Mouse (Mus musculus) liver, postnatal 0 days (tissue): ENCODE measurements at regions not wholly inside any gene's neighbourhood (a gene's known extent, or its start where the extent isn't known, plus 50 kb on each side); places are given as distances from the start of the nearest gene placed in this dataset.

ENCODE experiments used
- ATAC-seq: fragments of 200-750 bp; cut with Nextera tagmentation; 2 replicates; pipeline ENCODE4 v1.8.0; 2017; ENCODE audit warnings: mild to moderate bottlenecking, moderate library complexity
- DNase-seq: peaks from one replicate; pipeline ENCODE4 v3.0.0-alpha.2; 2016
- H3K27ac ChIP-seq: fragments of 300-500 bp; sonication (generic); 2 replicates; pipeline ENCODE4 v1.5.1; 2014; ENCODE audit warnings: antibody characterized with exemption, moderate library complexity, mild to moderate bottlenecking, low read depth
- H3K27me3 ChIP-seq: fragments of 300-500 bp; sonication (generic); 2 replicates; pipeline ENCODE4 v1.6.1; 2014; ENCODE audit warnings: low read length, control low read depth, mixed read lengths; ENCODE audit not compliant: insufficient read depth
- H3K36me3 ChIP-seq: fragments of 300-500 bp; sonication (generic); replicated peaks from 2 replicates; pipeline ENCODE4 v1.6.1; 2014; ENCODE audit warnings: mild to moderate bottlenecking, control low read depth, low read length, moderate library complexity, mixed read lengths; ENCODE audit not compliant: insufficient read depth
- H3K4me1 ChIP-seq: fragments of 300-500 bp; sonication (generic); 2 replicates; pipeline ENCODE4 v1.6.1; 2014; ENCODE audit warnings: antibody characterized with exemption, mild to moderate bottlenecking, control low read depth; ENCODE audit not compliant: insufficient read depth
- H3K4me2 ChIP-seq: fragments of 300-500 bp; sonication (generic); 2 replicates; pipeline ENCODE4 v1.6.1; 2014; ENCODE audit warnings: low read depth, mild to moderate bottlenecking, low read length, moderate library complexity, mixed read lengths
- H3K4me3 ChIP-seq: fragments of 300-500 bp; sonication (generic); 2 replicates; pipeline ENCODE4 v1.5.1; 2014; ENCODE audit warnings: low read depth, low read length
- H3K9ac ChIP-seq: fragments of 300-500 bp; sonication (generic); replicated peaks from 2 replicates; pipeline ENCODE4 v1.6.1; 2014; ENCODE audit warnings: mild to moderate bottlenecking, moderate library complexity
- H3K9me3 ChIP-seq: fragments of 300-500 bp; sonication (generic); 2 replicates; pipeline ENCODE4 v1.6.1; 2016; ENCODE audit warnings: mild to moderate bottlenecking, control low read depth, low read length, mixed read lengths
- CTCF ChIP-seq: sonication (generic); IDR thresholded peaks from 2 replicates; pipeline ENCODE4 v1.5.1; 2016; ENCODE audit warnings: antibody characterized with exemption, low read depth
- EP300 ChIP-seq: IDR thresholded peaks from 2 replicates; pipeline ENCODE4 v1.6.1; 2016; ENCODE audit warnings: antibody characterized with exemption, low read depth, mild to moderate bottlenecking
- WGBS: fragments of 180-500 bp; shearing (Covaris S2); extraction: QIAGEN DNeasy Blood & Tissue Kit; methylation state at CpG from one replicate; pipeline ENCODE4 v1.1.7; 2014; ENCODE audit not compliant: insufficient replicate concordance; 5-methylcytosine and 5-hydroxymethylcytosine counted together

GRCm38 (mm10) chr12:105898580-105899293, 111.3 kb upstream of the Vrk1 start:
- Histone ChIP-seq H3K4me2 (no peak overlapping the region), H3K4me1 (no peaks in the 10 kb centered on the region), H3K4me3 (no peak overlapping the region), H3K36me3 (no peaks in the 10 kb centered on the region), H3K9me3 (peaks cover 11% of the 10 kb centered on the region), H3K27me3 (no peaks in the 10 kb centered on the region), H3K27ac (no peak overlapping the region), H3K9ac (no peak overlapping the region)
- DNase-seq (no peak), ATAC-seq (no peak)
- TF ChIP-seq EP300 (no peak), CTCF (no peak)
- 85% methylated on average over 12 of the region's 12 CpGs for WGBS

GRCm38 (mm10) chr12:105899294-105899909, 110.6 kb upstream of the Vrk1 start:
- Histone ChIP-seq H3K4me2 (no peak overlapping the region), H3K4me1 (no peaks in the 10 kb centered on the region), H3K36me3 (no peaks in the 10 kb centered on the region), H3K27ac (no peak overlapping the region), H3K9me3 (peaks cover 11% of the 10 kb centered on the region), H3K9ac (no peak overlapping the region), H3K4me3 (no peak overlapping the region), H3K27me3 (no peaks in the 10 kb centered on the region)
- no peak for ATAC-seq
- WGBS = 70% methylated on average over 9 of the region's 9 CpGs
- DNase-seq = no peak
- TF ChIP-seq EP300 = no peak
- TF ChIP-seq CTCF = no peak

GRCm38 (mm10) chr12:105900479-105900878, 109.5 kb upstream of the Vrk1 start:
- Histone ChIP-seq H3K27ac (no peak overlapping the region), H3K4me3 (no peak overlapping the region), H3K4me1 (no peaks in the 10 kb centered on the region), H3K4me2 (no peak overlapping the region), H3K27me3 (no peaks in the 10 kb centered on the region), H3K36me3 (no peaks in the 10 kb centered on the region), H3K9ac (no peak overlapping the region), H3K9me3 (peaks cover 10% of the 10 kb centered on the region)
- WGBS = 72% methylated on average over 6 of the region's 6 CpGs
- no peak for TF ChIP-seq EP300
- ATAC-seq = no peak
- no peak for DNase-seq

GRCm38 (mm10) chr12:105903072-105903471, 107.0 kb upstream of the Vrk1 start:
- no peak overlapping the region for H3K4me2 ChIP-seq
- peak; percentile 21 for DNase-seq
- 45% methylated on average over 8 of the region's 8 CpGs for WGBS
- H3K9ac ChIP-seq = no peak overlapping the region
- H3K4me3 ChIP-seq = no peak overlapping the region
- TF ChIP-seq CTCF = peak; percentile 11; the same call in 1 of the 2 replicates
- TF ChIP-seq EP300 = no peak
- no peak overlapping the region for H3K27ac ChIP-seq
- no peaks in the 10 kb centered on the region for H3K4me1 ChIP-seq
- H3K36me3 ChIP-seq = no peaks in the 10 kb centered on the region
- peaks cover 2% of the 10 kb centered on the region for H3K9me3 ChIP-seq
- no peaks in the 10 kb centered on the region for H3K27me3 ChIP-seq
- ATAC-seq = no peak

GRCm38 (mm10) chr12:105906584-105906983, 103.4 kb upstream of the Vrk1 start:
- TF ChIP-seq CTCF = no peak
- TF ChIP-seq EP300 = no peak
- no peak overlapping the region for H3K27ac ChIP-seq
- ATAC-seq (peak; percentile 84), DNase-seq (peak; percentile 86)
- H3K4me1 ChIP-seq = no peaks in the 10 kb centered on the region
- WGBS = 18% methylated on average over 7 of the region's 7 CpGs
- H3K9ac ChIP-seq = no peak overlapping the region
- H3K4me3 ChIP-seq = no peak overlapping the region
- no peaks in the 10 kb centered on the region for H3K27me3 ChIP-seq
- H3K4me2 ChIP-seq = no peak overlapping the region
- no peaks in the 10 kb centered on the region for H3K9me3 ChIP-seq
- no peaks in the 10 kb centered on the region for H3K36me3 ChIP-seq

- DNase-seq = no peak
- TF ChIP-seq EP300 (no peak), CTCF (no peak)
- H3K27ac ChIP-seq = no peak overlapping the region
- H3K36me3 ChIP-seq = no peaks in the 10 kb centered on the region
- no peaks in the 10 kb centered on the region for H3K27me3 ChIP-seq
- no peak overlapping the region for H3K9ac ChIP-seq
- 42% methylated on average over 13 of the region's 13 CpGs for WGBS
- no peak overlapping the region for H3K4me3 ChIP-seq
- H3K9me3 ChIP-seq = no peaks in the 10 kb centered on the region
- H3K4me1 ChIP-seq = no peaks in the 10 kb centered on the region
- no peak for ATAC-seq
- H3K4me2 ChIP-seq = no peak overlapping the region
These were observed 102.0 kb upstream of the Vrk1 start for GRCm38 (mm10) chr12:105907851-105908620.
